Mouse (Mus musculus) MEL (cell line): Measurements from ENCODE around the gene Xpnpep1. TPM values are rescaled to one million over a fixed set of nuclear protein-coding genes. Genes with fewer than 3 reads are reported as not detected.

ENCODE experiments used
- DNase-seq: peaks from one replicate; pipeline ENCODE4 v3.0.0; 2011; ENCODE audit warnings: low read depth, low spot score
- H3K27ac ChIP-seq: 2 replicates; pipeline ENCODE4 v1.5.1; 2012; ENCODE audit warnings: low read depth, mild to moderate bottlenecking, control low read depth, low read length, moderate library complexity; ENCODE audit not compliant: control insufficient read depth
- H3K27me3 ChIP-seq, 2 experiments: fragments of 150-350 bp in 1 of 2; sonication (generic) in 1 of 2; 2 replicates each; pipeline ENCODE4 v1.6.1; 2012; ENCODE audit warnings: low read length in 2 of 2, mild to moderate bottlenecking in 2 of 2, improper control_type of control experiment in 1 of 2, moderate library complexity in 1 of 2; ENCODE audit not compliant: insufficient read depth in 2 of 2, control insufficient read depth in 1 of 2
- H3K36me3 ChIP-seq, 2 experiments: 2 replicates each; pipeline ENCODE4 v1.6.1; 2012 to 2014; ENCODE audit warnings: low read length in 2 of 2, improper control_type of control experiment in 1 of 2, inconsistent platforms in 1 of 2, mild to moderate bottlenecking in 1 of 2; ENCODE audit not compliant: insufficient read depth in 2 of 2, control insufficient read depth in 1 of 2
- H3K4me1 ChIP-seq, 2 experiments: fragments of 150-350 bp in 1 of 2; sonication (generic) in 1 of 2; 2 replicates each; pipeline ENCODE4 v1.6.1; 2012; ENCODE audit warnings: low read length in 2 of 2, improper control_type of control experiment in 1 of 2, mild to moderate bottlenecking in 1 of 2; ENCODE audit not compliant: insufficient read depth in 2 of 2, control insufficient read depth in 1 of 2
- H3K4me3 ChIP-seq, 2 experiments: fragments of 150-350 bp in 1 of 2; sonication (generic) in 1 of 2; 2 replicates each; pipeline ENCODE4 v1.5.1; 2012; ENCODE audit warnings: low read depth in 2 of 2, low read length in 2 of 2, mild to moderate bottlenecking in 2 of 2, moderate library complexity in 2 of 2, control low read depth in 1 of 2, improper control_type of control experiment in 1 of 2; ENCODE audit not compliant: control insufficient read depth in 1 of 2, insufficient read depth in 1 of 2
- H3K79me2 ChIP-seq: 2 replicates; pipeline ENCODE4 v1.6.1; 2012; ENCODE audit warnings: mild to moderate bottlenecking, low read length, moderate library complexity; ENCODE audit not compliant: control insufficient read depth, poor library complexity, insufficient read depth
- H3K9ac ChIP-seq: 2 replicates; pipeline ENCODE4 v1.6.1; 2012; ENCODE audit warnings: low read depth, mild to moderate bottlenecking, control low read depth, low read length, moderate library complexity; ENCODE audit not compliant: control insufficient read depth, poor library complexity, severe bottlenecking
- H3K9me3 ChIP-seq: fragments of 150-350 bp; sonication (generic); replicated peaks from 2 replicates; pipeline ENCODE4 v1.6.1; 2012; ENCODE audit warnings: mild to moderate bottlenecking, low read length, improper control_type of control experiment, moderate library complexity; ENCODE audit not compliant: insufficient read depth
- CTCF ChIP-seq, 3 experiments: IDR thresholded peaks in 2 of 3; conservative IDR thresholded peaks in 1 of 3; 2 replicates each; pipeline ENCODE4 v1.5.1; 2011 to 2012; ENCODE audit warnings: low read length in 3 of 3, low read depth in 2 of 3, mild to moderate bottlenecking in 2 of 3, improper control_type of control experiment in 1 of 3, inconsistent platforms in 1 of 3, mixed read lengths in 1 of 3, moderate library complexity in 1 of 3; ENCODE audit not compliant: control insufficient read depth in 1 of 3, insufficient read depth in 1 of 3, poor library complexity in 1 of 3, severe bottlenecking in 1 of 3
- E2F4 ChIP-seq: IDR thresholded peaks from 2 replicates; pipeline ENCODE4 v1.6.1; 2011; ENCODE audit warnings: low read depth, low read length, improper control_type of control experiment, borderline replicate concordance
- ETS1 ChIP-seq: IDR thresholded peaks from 2 replicates; pipeline ENCODE4 v1.6.1; 2012; ENCODE audit warnings: low read depth, mild to moderate bottlenecking, inconsistent platforms, low read length, improper control_type of control experiment, moderate library complexity
- GATA1 ChIP-seq: IDR thresholded peaks from 2 replicates; pipeline ENCODE4 v1.6.1; 2011; ENCODE audit warnings: low read depth, low read length, improper control_type of control experiment
- HCFC1 ChIP-seq: IDR thresholded peaks from 2 replicates; pipeline ENCODE4 v1.6.1; 2012; ENCODE audit warnings: low read depth, mild to moderate bottlenecking, inconsistent platforms, low read length, improper control_type of control experiment, moderate library complexity
- JUND ChIP-seq: IDR thresholded peaks from 2 replicates; pipeline ENCODE4 v1.6.1; 2011; ENCODE audit warnings: low read depth, mild to moderate bottlenecking, improper control_type of control experiment, low read length
- KAT2A ChIP-seq: conservative IDR thresholded peaks from 2 replicates; pipeline ENCODE4 v1.6.1; 2012; ENCODE audit warnings: low read depth, low read length, improper control_type of control experiment, inconsistent platforms
- MAFK ChIP-seq: IDR thresholded peaks from 2 replicates; pipeline ENCODE4 v1.6.1; 2011; ENCODE audit warnings: low read depth, mild to moderate bottlenecking, low read length, improper control_type of control experiment, borderline replicate concordance
- MAX ChIP-seq: IDR thresholded peaks from 2 replicates; pipeline ENCODE4 v1.6.1; 2011; ENCODE audit warnings: low read length, improper control_type of control experiment
- MAZ ChIP-seq: IDR thresholded peaks from 2 replicates; pipeline ENCODE4 v1.6.1; 2012; ENCODE audit warnings: low read depth, mild to moderate bottlenecking, inconsistent platforms, low read length, improper control_type of control experiment
- MYC ChIP-seq: IDR thresholded peaks from 2 replicates; pipeline ENCODE4 v1.6.1; 2011; ENCODE audit warnings: low read depth, mild to moderate bottlenecking, low read length, improper control_type of control experiment, moderate library complexity
- NELFE ChIP-seq: IDR thresholded peaks from 2 replicates; pipeline ENCODE4 v1.6.1; 2011; ENCODE audit warnings: low read depth, low read length, improper control_type of control experiment
- POLR2A ChIP-seq, 2 experiments: IDR thresholded peaks; 2 replicates each; pipeline ENCODE4 v1.6.1; 2011 to 2012; ENCODE audit warnings: low read length in 2 of 2, mild to moderate bottlenecking in 2 of 2, control low read depth in 1 of 2, improper control_type of control experiment in 1 of 2, low read depth in 1 of 2, moderate library complexity in 1 of 2; ENCODE audit not compliant: control insufficient read depth in 1 of 2, insufficient read depth in 1 of 2, poor library complexity in 1 of 2
- POLR2AphosphoS2 ChIP-seq: IDR thresholded peaks from 2 replicates; pipeline ENCODE4 v1.6.1; 2011; ENCODE audit warnings: low read length, improper control_type of control experiment
- RAD21 ChIP-seq: IDR thresholded peaks from 2 replicates; pipeline ENCODE4 v1.6.1; 2011; ENCODE audit warnings: mild to moderate bottlenecking, low read depth, low read length, improper control_type of control experiment
- RCOR1 ChIP-seq: IDR thresholded peaks from 2 replicates; pipeline ENCODE4 v1.6.1; 2012; ENCODE audit warnings: low read depth, mild to moderate bottlenecking, inconsistent platforms, low read length, improper control_type of control experiment
- SMC3 ChIP-seq: IDR thresholded peaks from 2 replicates; pipeline ENCODE4 v1.6.1; 2011; ENCODE audit warnings: low read depth, low read length, improper control_type of control experiment
- TBP ChIP-seq: IDR thresholded peaks from 2 replicates; pipeline ENCODE4 v1.8.0; 2011; ENCODE audit warnings: low read depth, low read length, improper control_type of control experiment
- TCF12 ChIP-seq: IDR thresholded peaks from 2 replicates; pipeline ENCODE4 v1.6.1; 2014; ENCODE audit warnings: low read depth, mild to moderate bottlenecking, inconsistent platforms, low read length, improper control_type of control experiment, moderate library complexity
- UBTF ChIP-seq: IDR thresholded peaks from 2 replicates; pipeline ENCODE4 v1.6.1; 2012; ENCODE audit warnings: low read depth, mild to moderate bottlenecking, inconsistent platforms, low read length, improper control_type of control experiment, moderate library complexity, borderline replicate concordance; ENCODE audit not compliant: insufficient read depth
- USF1 ChIP-seq: IDR thresholded peaks from 2 replicates; pipeline ENCODE4 v1.6.1; 2014; ENCODE audit warnings: low read depth, mild to moderate bottlenecking, inconsistent platforms, low read length, improper control_type of control experiment, moderate library complexity
- USF2 ChIP-seq, 2 experiments: IDR thresholded peaks; 2 replicates each; pipeline ENCODE4 v1.6.1; 2011 to 2012; ENCODE audit warnings: improper control_type of control experiment in 2 of 2, low read length in 2 of 2, borderline replicate concordance in 1 of 2, inconsistent platforms in 1 of 2, low read depth in 1 of 2, mild to moderate bottlenecking in 1 of 2; ENCODE audit not compliant: insufficient read depth in 1 of 2
- ZC3H11A ChIP-seq: IDR thresholded peaks from 2 replicates; pipeline ENCODE4 v1.6.1; 2012; ENCODE audit warnings: low read depth, mild to moderate bottlenecking, inconsistent platforms, low read length, improper control_type of control experiment
- ZMIZ1 ChIP-seq: IDR thresholded peaks from 2 replicates; pipeline ENCODE4 v1.6.1; 2012; ENCODE audit warnings: low read depth, mild to moderate bottlenecking, inconsistent platforms, low read length, improper control_type of control experiment, moderate library complexity
- ZNF384 ChIP-seq: IDR thresholded peaks from 2 replicates; pipeline ENCODE4 v1.6.1; 2012; ENCODE audit warnings: low read depth, mild to moderate bottlenecking, inconsistent platforms, low read length, improper control_type of control experiment
- polyA plus RNA-seq, 2 experiments: library from polyadenylated mRNA; stranded (reverse) in 1 of 2; unstranded in 1 of 2; fragments of >175 nt in 1 of 2; fragments of >200 nt in 1 of 2; gene quantifications; 2 replicates each; pipeline versions ENCODE4 v1.2.1 to v1.2.4; 2012; ENCODE audit warnings: low replicate concordance in 2 of 2, low read depth in 1 of 2; ENCODE audit not compliant: insufficient read length in 2 of 2, insufficient read depth in 1 of 2, missing spikeins in 1 of 2
- total RNA-seq: library from RNA; depleted of rRNA; stranded (reverse); fragments of 300-350 nt; gene quantifications from 2 replicates; pipeline ENCODE4 v1.2.3, GENCODE M21; 2012

Xpnpep1 gene
- total and polyA plus RNA-seq, 3 experiments: 428 to 531 (median 526) TPM

DNA sequence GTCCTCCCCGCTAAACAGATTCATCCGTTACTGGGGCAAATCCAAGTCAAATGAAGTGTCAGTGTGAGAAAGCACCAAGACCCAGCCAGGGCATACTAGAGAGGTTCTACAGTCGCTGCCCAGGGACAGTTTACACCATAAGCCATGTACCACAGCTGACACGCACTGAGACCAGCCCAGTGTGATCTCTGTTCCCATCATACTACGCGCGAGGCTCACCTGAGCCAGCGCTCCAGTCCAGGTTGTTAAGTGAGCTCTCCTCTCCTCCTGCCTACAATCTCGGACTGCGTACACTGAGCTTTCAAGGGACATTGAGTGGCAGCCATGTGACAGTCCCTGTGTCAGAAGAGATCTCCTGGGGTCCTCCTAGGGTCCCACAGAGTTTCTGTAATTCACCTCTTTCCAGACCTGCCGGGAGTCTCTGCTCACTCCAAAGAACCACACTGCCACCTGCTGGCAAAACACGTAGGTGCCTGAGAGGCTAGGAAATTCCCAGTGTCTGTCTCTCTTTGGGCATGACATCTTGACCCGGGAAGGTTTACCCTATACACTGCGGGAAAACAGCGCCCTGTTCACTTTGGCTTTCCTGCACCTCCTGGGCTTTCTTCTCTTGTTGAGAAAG lies 64.3 kb downstream of the Xpnpep1 start:
- H3K9me3 ChIP-seq: no peaks in the 10 kb centered on the region
- DNase-seq: peak; percentile 74
- no peaks in the 10 kb centered on the region for H3K79me2 ChIP-seq
- H3K27ac ChIP-seq: no peak overlapping the region
- no peak overlapping the region for H3K4me3 ChIP-seq
- H3K9ac ChIP-seq: no peak overlapping the region
- no peaks in the 10 kb centered on the region for H3K27me3 ChIP-seq
- TF ChIP-seq USF1 (no peak), ZMIZ1 (no peak), ZC3H11A (peak; percentile 85), POLR2AphosphoS2 (no peak), TCF12 (no peak), CTCF (IDR thresholded peaks at IDR 0.05 in 2 of 3, conservative IDR thresholded peaks at IDR 0.05 in 1 of 3; ENCODE audit: control insufficient read depth in 1 of 3, insufficient read depth in 1 of 3, low read depth in 2 of 3, low read length in 3 of 3, poor library complexity in 1 of 3, severe bottlenecking in 1 of 3) (peak; percentile 91 to 96 (median 95)), GATA1 (no peak), RCOR1 (no peak), POLR2A (IDR thresholded peaks at IDR 0.05; ENCODE audit: control insufficient read depth in 1 of 2, insufficient read depth in 1 of 2, low read depth in 1 of 2, low read length in 2 of 2, poor library complexity in 1 of 2) (no peak), USF2 (IDR thresholded peaks at IDR 0.05; ENCODE audit: borderline replicate concordance in 1 of 2, insufficient read depth in 1 of 2, low read depth in 1 of 2, low read length in 2 of 2) (no peak), E2F4 (no peak), JUND (no peak), NELFE (no peak), UBTF (no peak), KAT2A (no peak), ETS1 (no peak), MAX (no peak), ZNF384 (no peak), TBP (no peak), SMC3 (peak; percentile 88), HCFC1 (no peak), MAFK (no peak), MYC (no peak), RAD21 (peak; percentile 95), MAZ (no peak)
- no peaks in the 10 kb centered on the region for H3K36me3 ChIP-seq
- H3K4me1 ChIP-seq: no peaks in the 10 kb centered on the region
